15 mouse cellular contexts compared by ENCODE assay signal in the genomic region with DNA sequence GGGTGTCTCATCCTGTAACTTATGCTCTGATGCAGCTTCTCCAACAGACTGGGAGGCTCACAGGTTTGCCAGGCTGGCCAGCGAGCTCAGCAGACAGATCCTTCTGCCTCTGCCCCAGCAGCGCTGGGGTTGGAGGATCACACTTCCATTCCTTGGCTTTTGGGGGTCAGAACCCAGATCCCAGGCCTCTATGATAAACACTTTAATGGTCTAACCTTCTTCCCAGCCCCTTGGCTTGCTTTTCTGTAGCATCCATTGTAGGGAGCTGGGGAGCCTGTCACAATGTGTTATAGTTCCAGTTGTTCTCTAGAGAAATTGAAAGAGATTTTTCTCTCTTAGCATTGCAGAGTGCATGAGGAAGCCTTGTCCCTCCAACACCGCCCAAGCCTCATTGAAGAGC.
DNase-seq lines count a peak whose midpoint lies in the region; ATAC-seq and TF ChIP-seq lines count a peak whose summit lies in the region.
"Had no signal": no experiment of that assay in that cellular context is flagged by ENCODE, and none has a peak within 500 bp of the region (broad histone marks: within the 10 kb centered on the region; RNA-seq: fewer than 3 reads in every experiment).

No protein-coding gene starts in this region.

- no peaks in the 10 kb centered on the region for H3K9me3 ChIP-seq in hindbrain, embryonic 14.5 days (ENCODE audit: control insufficient read depth, low read length)
- H3K9me3 ChIP-seq in hindbrain, postnatal 0 days (ENCODE audit: low read length): no peaks in the 10 kb centered on the region
- H3K9me3 ChIP-seq in neural tube, embryonic 13.5 days: no peaks in the 10 kb centered on the region
- no peaks in the 10 kb centered on the region for H3K9me3 ChIP-seq in midbrain, embryonic 12.5 days
- H3K9me3 ChIP-seq: embryonic facial prominence, embryonic 13.5 days had no signal

- H3K9ac ChIP-seq in hindbrain, embryonic 14.5 days: no peak overlapping the region
- H3K9ac ChIP-seq in hindbrain, postnatal 0 days (replicated peaks; ENCODE audit: low read length): no peak overlapping the region
- no peak overlapping the region for H3K9ac ChIP-seq in neural tube, embryonic 13.5 days
- H3K9ac ChIP-seq in midbrain, embryonic 12.5 days (replicated peaks): no peak overlapping the region

- WGBS in hindbrain, embryonic 14.5 days: 92% methylated on average over 3 of the region's 3 CpGs
- 74% methylated on average over 3 of the region's 3 CpGs for WGBS in hindbrain, postnatal 0 days
- WGBS in neural tube, embryonic 13.5 days: 88% methylated on average over 3 of the region's 3 CpGs
- 83% methylated on average over 3 of the region's 3 CpGs for WGBS in midbrain, embryonic 12.5 days

- no peak for ATAC-seq in hindbrain, embryonic 14.5 days (ENCODE audit: low FRiP score)
- no peak for ATAC-seq in hindbrain, postnatal 0 days
- no peak for ATAC-seq in neural tube, embryonic 13.5 days (ENCODE audit: low read depth)
- ATAC-seq in midbrain, embryonic 12.5 days (ENCODE audit: low FRiP score, low read depth): no peak

- TF ChIP-seq CTCF in hindbrain, postnatal 0 days (IDR thresholded peaks at IDR 0.05; ENCODE audit: low read depth): no peak

- H3K4me3 ChIP-seq in hindbrain, embryonic 14.5 days (replicated peaks; ENCODE audit: low read length): no peak overlapping the region
- no peak overlapping the region for H3K4me3 ChIP-seq in hindbrain, postnatal 0 days (ENCODE audit: low read length)
- H3K4me3 ChIP-seq in neural tube, embryonic 13.5 days: no peak overlapping the region
- H3K4me3 ChIP-seq in midbrain, embryonic 12.5 days: no peak overlapping the region
- H3K4me3 ChIP-seq: embryonic facial prominence, embryonic 13.5 days had no signal

- no peaks in the 10 kb centered on the region for H3K36me3 ChIP-seq in hindbrain, embryonic 14.5 days (replicated peaks; ENCODE audit: control insufficient read depth, insufficient read depth)
- no peaks in the 10 kb centered on the region for H3K36me3 ChIP-seq in hindbrain, postnatal 0 days (ENCODE audit: insufficient read depth, low read length)
- no peaks in the 10 kb centered on the region for H3K36me3 ChIP-seq in neural tube, embryonic 13.5 days
- H3K36me3 ChIP-seq in midbrain, embryonic 12.5 days: no peaks in the 10 kb centered on the region
- H3K36me3 ChIP-seq: embryonic facial prominence, embryonic 13.5 days had no signal

- peaks cover 15% of the 10 kb centered on the region for H3K4me1 ChIP-seq in hindbrain, embryonic 14.5 days (replicated peaks; ENCODE audit: control insufficient read depth, insufficient read depth, low read length)
- H3K4me1 ChIP-seq in hindbrain, postnatal 0 days (ENCODE audit: insufficient read depth, low read length): 0 out of 2 replicates have a peak, but pooled peaks cover 3% of the 10 kb centered on the region
- H3K4me1 ChIP-seq in neural tube, embryonic 13.5 days (replicated peaks): peaks cover 17% of the 10 kb centered on the region
- peaks cover 16% of the 10 kb centered on the region for H3K4me1 ChIP-seq in midbrain, embryonic 12.5 days

- no peak overlapping the region for H3K4me2 ChIP-seq in hindbrain, embryonic 14.5 days (replicated peaks)
- H3K4me2 ChIP-seq in hindbrain, postnatal 0 days (ENCODE audit: low read depth, low read length): no peak overlapping the region
- H3K4me2 ChIP-seq in neural tube, embryonic 13.5 days: no peak overlapping the region
- no peak overlapping the region for H3K4me2 ChIP-seq in midbrain, embryonic 12.5 days (replicated peaks)
- H3K4me2 ChIP-seq: liver, embryonic 11.5 days had no signal

- no peaks in the 10 kb centered on the region for H3K27me3 ChIP-seq in hindbrain, embryonic 14.5 days (ENCODE audit: control insufficient read depth, insufficient read depth, low read length)
- no peaks in the 10 kb centered on the region for H3K27me3 ChIP-seq in hindbrain, postnatal 0 days (ENCODE audit: insufficient read depth, low read length)
- no peaks in the 10 kb centered on the region for H3K27me3 ChIP-seq in neural tube, embryonic 13.5 days
- H3K27me3 ChIP-seq in midbrain, embryonic 12.5 days: no peaks in the 10 kb centered on the region
- H3K27me3 ChIP-seq: embryonic facial prominence, embryonic 13.5 days had no signal

- DNase-seq in hindbrain, embryonic 14.5 days (ENCODE audit: low spot score): no peak
- no peak for DNase-seq in hindbrain, postnatal 0 days (ENCODE audit: low spot score)
- DNase-seq in neural tube, embryonic 10.5 days (ENCODE audit: extremely low spot score, low spot score): no peak
- DNase-seq in telencephalon, adult 2 months (ENCODE audit: low read depth, low spot score): peak; percentile 5
- no peak for DNase-seq in kidney, postnatal 25 days
- DNase-seq: cerebellum, adult 8-10 months; kidney, adult 2 months; kidney, postnatal 14 days; layer of hippocampus, adult 9-11 months; thymus, postnatal 14 days had no signal

- 0 out of 2 replicates have a peak overlapping the region, but pooled peaks have one; percentile 27 for H3K27ac ChIP-seq in hindbrain, embryonic 14.5 days
- no peak overlapping the region for H3K27ac ChIP-seq in hindbrain, postnatal 0 days
- H3K27ac ChIP-seq in neural tube, embryonic 13.5 days (replicated peaks): peak overlapping the region; percentile 29; the same call in 1 of the 2 replicates
- H3K27ac ChIP-seq in midbrain, embryonic 12.5 days (replicated peaks): peak overlapping the region; percentile 31; the same call in 1 of the 2 replicates
- H3K27ac ChIP-seq: embryonic facial prominence, embryonic 13.5 days; stomach, postnatal 0 days had no signal
